Mouse (Mus musculus): ENCODE results near the gene Fkbp1a.

GRCm38 (mm10) chr2:151566856-151567255 lies 24.6 kb downstream of the Fkbp1a start:
- no peak for TF ChIP-seq CTCF (IDR thresholded peaks at IDR 0.05)
- TF ChIP-seq EP300 (IDR thresholded peaks at IDR 0.05): no peak

Data from lung, postnatal 0 days (tissue).